Mouse (Mus musculus): ENCODE measurements around the gene Cd79b.

Gene Cd79b

GRCm38 (mm10) chr11:106273811-106274210, 40.8 kb downstream of the Cd79b start:
- no peak for DNase-seq (ENCODE audit: low spot score in 2 of 2)

GRCm38 (mm10) chr11:106273311-106273684, 41.3 kb downstream of the Cd79b start:
- DNase-seq (ENCODE audit: low spot score in 2 of 2) = no peak

DNA sequence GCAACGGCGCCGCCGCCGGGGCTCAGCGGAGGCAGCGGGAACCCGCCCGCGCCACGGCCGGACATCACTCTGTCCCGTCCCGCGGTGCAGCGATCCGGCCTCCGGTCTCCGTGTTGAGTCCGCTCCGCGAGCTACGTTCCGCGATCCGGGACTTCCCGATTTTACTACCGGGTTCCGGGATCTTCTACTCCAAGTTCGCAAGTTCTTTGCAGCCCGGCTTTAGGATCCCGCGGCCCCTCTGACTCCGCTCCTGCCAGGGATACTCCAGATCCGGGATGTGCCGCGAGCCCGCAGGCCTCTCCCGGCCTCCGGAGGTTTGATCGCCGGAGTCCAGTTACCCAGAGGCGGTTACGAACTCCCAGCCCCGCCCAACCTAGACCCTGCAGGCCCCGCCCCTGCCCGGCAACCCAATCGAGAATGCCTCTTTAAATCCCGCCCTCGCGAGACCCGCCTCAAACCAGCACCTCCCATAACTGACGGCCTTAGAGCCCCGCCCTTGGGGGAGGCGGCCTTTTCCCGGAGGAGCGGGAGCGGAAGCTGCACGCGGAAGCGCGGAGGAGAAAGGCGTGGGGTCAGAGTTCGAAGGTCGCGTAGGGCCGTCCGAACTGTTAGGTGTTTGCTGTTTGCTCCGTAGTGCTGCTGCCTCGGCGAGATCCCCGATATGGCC, 41.8 kb downstream of the Cd79b start, which contains the start of gene Smarcd2:
TSS of gene Smarcd2 (minus strand) at position 329 of the 667 bp plus-strand sequence.
- DNase-seq (ENCODE audit: low spot score in 2 of 2) = peak; percentile 100

- DNase-seq (ENCODE audit: low spot score in 2 of 2) = peak in 1 of 2 experiments; percentile 49
Measured at GRCm38 (mm10) chr11:106271794-106272643, 42.5 kb downstream of the Cd79b start.

DNA sequence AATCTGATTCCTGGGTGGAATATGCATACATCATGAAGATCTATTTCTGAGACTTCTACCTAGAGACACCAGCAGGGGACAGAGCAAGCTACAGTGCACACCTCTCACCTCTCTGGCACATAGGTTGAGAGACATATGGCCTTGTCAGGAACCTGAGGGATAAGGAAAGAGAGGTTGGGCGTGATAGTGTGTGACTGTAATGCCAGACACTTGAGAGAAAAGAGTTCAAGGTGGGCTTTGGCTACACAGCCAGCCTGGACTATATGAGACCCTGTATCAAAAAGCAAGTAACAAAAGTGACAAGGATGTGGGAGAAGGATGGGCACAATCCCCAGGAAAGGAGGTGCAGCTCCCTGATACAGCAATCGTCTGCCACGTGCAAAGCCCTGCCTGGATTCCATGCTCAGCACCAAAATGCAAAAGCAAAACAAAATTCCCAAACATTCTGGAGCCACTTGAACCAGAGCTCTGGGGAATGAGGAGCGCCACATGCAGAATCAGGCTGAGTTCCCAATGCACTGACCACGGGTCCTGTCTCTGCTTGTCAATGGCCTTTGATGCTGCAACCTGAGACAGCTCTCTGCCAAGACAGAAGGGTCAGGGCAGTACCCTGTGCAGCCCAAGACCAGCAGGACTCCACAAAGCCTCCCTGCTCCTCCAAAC, 43.3 kb downstream of the Cd79b start:
- no peak for DNase-seq (ENCODE audit: low spot score in 2 of 2)

DNA sequence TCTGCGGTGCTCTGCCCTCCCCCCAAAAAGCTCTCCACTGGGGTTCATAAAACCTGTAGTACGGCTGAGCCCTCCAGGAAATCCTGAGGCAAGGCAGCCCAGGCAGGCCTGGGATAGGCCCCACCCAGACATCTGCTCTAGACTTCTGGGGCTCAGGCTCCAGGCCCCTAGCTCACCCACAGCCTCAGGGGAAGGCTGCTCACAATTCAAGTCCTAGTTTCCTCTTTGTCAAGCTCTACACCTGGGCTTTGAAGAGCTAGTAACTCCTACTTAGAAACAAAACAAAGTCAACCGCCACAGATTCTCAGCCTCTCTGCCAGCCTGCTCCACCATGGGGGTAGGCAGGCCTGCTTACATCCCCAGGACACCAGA, 45.5 kb downstream of the Cd79b start:
- no peak for DNase-seq (ENCODE audit: low spot score in 2 of 2)

DNA sequence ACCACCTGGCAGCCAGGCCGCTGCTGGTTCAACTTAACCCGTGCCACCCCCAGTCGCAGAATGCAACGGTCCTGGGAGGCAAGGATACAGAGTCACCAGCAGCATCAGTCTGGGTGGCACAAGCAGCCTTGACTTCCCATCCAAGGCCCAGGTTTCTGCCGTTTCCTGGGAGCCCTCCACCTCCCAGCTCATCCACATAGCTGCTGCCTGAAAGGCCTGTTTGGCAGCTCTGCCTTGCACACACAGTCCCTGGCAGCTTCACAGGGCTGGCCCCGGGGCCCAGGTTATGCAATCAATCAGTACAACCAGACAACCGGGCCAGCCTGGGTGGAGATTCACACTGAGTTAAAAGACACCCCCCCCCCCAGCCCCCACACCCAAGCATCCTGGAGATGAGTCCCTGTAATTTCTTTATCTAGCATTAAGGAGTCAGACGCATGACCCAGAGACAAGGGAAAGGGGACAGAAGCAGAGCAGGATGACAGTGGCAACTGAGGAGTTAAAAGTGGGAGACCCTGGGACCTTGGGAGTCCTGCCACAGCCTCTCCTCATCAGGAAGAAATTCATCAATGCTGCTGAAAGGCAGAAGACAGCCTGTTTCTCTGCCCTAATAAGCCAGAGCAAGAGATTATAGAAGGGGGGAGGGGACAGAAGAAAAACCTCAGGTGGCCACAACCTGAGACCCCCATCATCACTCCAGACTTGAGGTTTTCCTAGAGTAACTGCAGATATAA, 46.1 kb downstream of the Cd79b start:
- peak; percentile 71 to 76 for DNase-seq (ENCODE audit: low spot score in 2 of 2)

GRCm38 (mm10) chr11:106267871-106268270, 46.7 kb downstream of the Cd79b start:
- DNase-seq (ENCODE audit: low spot score in 2 of 2) = peak in 1 of 2 experiments; percentile 14

- peak in 1 of 2 experiments; percentile 31 for DNase-seq (ENCODE audit: low spot score in 2 of 2)
Measured at GRCm38 (mm10) chr11:106267311-106267852, 47.2 kb downstream of the Cd79b start.

GRCm38 (mm10) chr11:106266431-106266830, 48.1 kb downstream of the Cd79b start:
- DNase-seq (ENCODE audit: low spot score in 2 of 2) = peak in 1 of 2 experiments; percentile 14

DNA sequence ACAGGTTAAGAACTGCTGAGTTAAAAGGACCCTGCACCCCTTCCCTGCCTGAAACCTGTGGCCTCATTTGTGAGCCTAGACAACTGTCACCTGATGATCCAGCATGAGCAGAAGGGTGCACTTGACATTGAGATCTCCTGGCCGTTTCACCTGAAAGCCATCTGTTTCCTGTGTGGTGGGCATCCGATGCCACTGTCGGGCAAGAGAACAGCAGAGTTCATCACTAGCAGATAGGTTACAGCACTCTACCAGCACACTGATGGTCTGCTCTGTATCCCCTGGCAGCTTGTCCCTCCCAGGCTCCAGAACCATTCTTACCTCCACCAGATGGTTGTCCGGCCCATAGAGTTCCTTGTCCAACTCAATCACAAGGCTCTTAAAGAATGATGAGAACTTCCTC, 49.0 kb downstream of the Cd79b start:
- no peak for DNase-seq (ENCODE audit: low spot score in 2 of 2)

GRCm38 (mm10) chr11:106264988-106265387, 49.6 kb downstream of the Cd79b start:
- no peak for DNase-seq (ENCODE audit: low spot score in 2 of 2)

DNA sequence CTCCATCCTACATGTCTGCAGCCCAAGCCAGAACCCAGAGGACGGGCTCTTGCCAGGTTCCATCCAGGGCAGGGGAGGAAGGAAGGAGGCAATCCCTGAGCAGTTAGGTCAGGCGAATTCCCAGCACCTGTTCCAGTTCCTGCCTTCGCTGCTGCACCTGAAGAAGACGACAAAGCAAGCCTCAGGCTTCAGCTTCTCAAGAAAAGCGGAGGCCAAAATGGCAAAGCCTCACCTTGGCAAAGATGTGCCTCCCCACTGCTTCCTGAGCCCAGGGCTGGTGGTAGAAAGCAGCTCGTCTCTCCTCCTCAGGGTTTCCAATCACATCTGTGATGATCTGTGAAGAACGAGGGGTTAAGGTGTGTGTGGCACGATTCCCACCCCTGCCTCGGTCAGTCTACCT, 50.6 kb downstream of the Cd79b start:
- DNase-seq (ENCODE audit: low spot score in 2 of 2) = peak in 1 of 2 experiments; percentile 16
